Mouse (Mus musculus): Measurements from ENCODE around the gene Glipr2. TPM values are rescaled to one million over a fixed set of nuclear protein-coding genes. Genes with fewer than 3 reads are reported as not detected.

Glipr2 gene
- 100 to 1,000 TPM; 141 to 147 TPM for total RNA-seq (2023)

GRCm38 (mm10) chr4:43957292-43957845 lies at the start of gene Glipr2:
Gene Glipr2, plus strand, starts transcription at chr4:43957401.

GRCm38 (mm10) chr4:43983181-43983580 lies 26.0 kb downstream of the Glipr2 start, which contains the start of gene Ccin:
Gene Ccin, plus strand, starts transcription at chr4:43983483.

GRCm38 (mm10) chr4:44004126-44004525 lies 46.9 kb downstream of the Glipr2 start, which contains the start of gene Clta:
Gene Clta, plus strand, starts transcription at chr4:44004452.

Other genes with a start within 250 kb of the Glipr2 start
- gene Olfr71, start 247.1 kb upstream of the Glipr2 start, total RNA-seq (2023), result not detected
- not detected for gene Hrct1, start 230.2 kb upstream of the Glipr2 start, total RNA-seq (2023)
- not detected for gene Spaar, start 227.4 kb upstream of the Glipr2 start, total RNA-seq (2023)
- not detected for gene Olfr159, start 186.4 kb upstream of the Glipr2 start, total RNA-seq (2023)
- gene Olfr156, start 133.5 kb upstream of the Glipr2 start, total RNA-seq (2023), result not detected
- gene Olfr157, start 117.2 kb upstream of the Glipr2 start, total RNA-seq (2023), result not detected
- not detected for gene Olfr155, start 105.8 kb upstream of the Glipr2 start, total RNA-seq (2023)
- gene Reck, start 81.9 kb upstream of the Glipr2 start, total RNA-seq (2023), result 10 to 100 TPM; 14.1 to 14.5 TPM
- gene Ccin, start 26.1 kb downstream of the Glipr2 start, total RNA-seq (2023), result 1 to 10 TPM; 1.3 to 1.5 TPM
- gene Clta, start 47.1 kb downstream of the Glipr2 start, total RNA-seq (2023), result 100 to 1,000 TPM; 180 to 182 TPM
- 10 to 100 TPM; 19.6 to 24.4 TPM for gene Gne, start 126.8 kb downstream of the Glipr2 start, total RNA-seq (2023)